Mouse (Mus musculus): Measurements from ENCODE around the gene Pld2. TPM values are rescaled to one million over a fixed set of nuclear protein-coding genes. Genes with fewer than 3 reads are reported as not detected.
A peak's percentile ranks its signal among the peaks of the same experiment; 100 is the strongest.

Pld2 gene
- polyA plus RNA-seq, 1 experiment: 4.0 TPM

DNA sequence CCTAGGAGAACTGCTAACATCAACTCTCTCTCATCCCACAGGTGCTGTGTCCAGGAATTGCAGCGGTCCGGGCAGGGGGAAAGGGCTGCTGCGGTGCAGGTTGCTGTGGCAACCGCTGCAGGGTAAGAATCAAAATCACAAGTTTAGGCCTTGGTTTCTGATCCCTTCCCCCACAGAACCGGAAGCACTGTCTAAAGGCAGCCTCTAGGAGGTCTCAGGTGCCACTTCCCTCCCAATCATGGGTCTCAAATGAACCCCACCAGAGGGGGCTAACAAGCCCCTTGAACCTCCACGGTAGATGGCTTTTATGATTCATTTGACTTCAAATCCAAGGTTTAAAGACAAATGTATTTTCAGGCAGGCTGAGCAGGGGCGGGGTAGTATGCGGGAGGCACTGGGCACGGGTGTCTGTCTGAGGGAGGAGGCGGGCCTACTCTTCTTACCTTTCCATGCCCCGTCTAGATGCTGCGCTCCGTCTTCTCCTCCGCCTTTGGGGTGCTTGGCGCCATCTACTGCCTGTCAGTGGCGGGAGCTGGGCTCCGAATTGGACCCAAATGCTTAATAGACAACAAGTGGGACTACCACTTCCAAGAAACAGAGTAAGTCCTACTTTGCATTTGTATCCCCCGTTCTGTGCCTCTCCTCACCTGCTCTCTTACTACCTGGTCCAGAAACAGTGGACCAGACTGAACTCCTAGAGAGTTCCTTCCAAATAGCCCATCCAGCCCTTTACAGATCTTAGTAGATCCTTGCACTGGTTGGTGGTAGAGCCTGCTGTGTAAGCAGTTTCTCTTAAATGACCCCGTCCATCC is 29.9 kb upstream of the Pld2 start:
- no peak for TF ChIP-seq POLR2A (IDR thresholded peaks at IDR 0.05; ENCODE audit: borderline replicate concordance, control insufficient read depth, low read depth, low read length)
- TF ChIP-seq CTCF (IDR thresholded peaks at IDR 0.05; ENCODE audit: control insufficient read depth, insufficient read depth, low read length): peak; percentile 71
- H3K4me1 ChIP-seq (ENCODE audit: control insufficient read depth, insufficient read depth, low read length): no peaks in the 10 kb centered on the region
- 16% methylated on average over 19 of the region's 19 CpGs for WGBS
- no peak overlapping the region for H3K27ac ChIP-seq (ENCODE audit: control insufficient read depth, insufficient read depth, low read depth, low read length, poor library complexity)
- H3K4me3 ChIP-seq (replicated peaks; ENCODE audit: control insufficient read depth, low read depth, low read length): no peak overlapping the region

DNA sequence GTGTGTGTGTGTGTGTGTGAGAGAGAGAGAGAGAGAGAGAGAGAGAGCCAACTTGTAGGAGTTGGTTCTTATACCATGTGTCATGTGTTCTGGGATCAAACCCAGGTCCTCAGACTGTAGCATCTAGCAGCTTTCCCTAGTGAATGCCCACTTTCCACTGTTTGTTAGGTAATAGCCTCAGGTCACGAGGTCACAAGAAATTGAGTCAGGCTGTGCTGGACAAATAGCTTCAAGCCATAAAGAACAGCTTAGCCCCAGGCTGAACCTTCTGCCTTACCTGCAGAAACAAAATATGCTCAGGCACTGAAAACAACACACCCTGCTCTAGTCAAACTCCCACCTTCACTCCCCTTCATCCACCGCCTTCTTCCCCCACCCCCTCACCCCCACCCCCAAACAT is 28.6 kb upstream of the Pld2 start:
- Histone ChIP-seq H3K4me1 (ENCODE audit: control insufficient read depth, insufficient read depth, low read length) (no peaks in the 10 kb centered on the region), H3K4me3 (replicated peaks; ENCODE audit: control insufficient read depth, low read depth, low read length) (no peak overlapping the region), H3K27ac (ENCODE audit: control insufficient read depth, insufficient read depth, low read depth, low read length, poor library complexity) (no peak overlapping the region)
- 69% methylated on average over 2 of the region's 2 CpGs for WGBS
- TF ChIP-seq CTCF (IDR thresholded peaks at IDR 0.05; ENCODE audit: control insufficient read depth, insufficient read depth, low read length): no peak
- no peak for TF ChIP-seq POLR2A (IDR thresholded peaks at IDR 0.05; ENCODE audit: borderline replicate concordance, control insufficient read depth, low read depth, low read length)

DNA sequence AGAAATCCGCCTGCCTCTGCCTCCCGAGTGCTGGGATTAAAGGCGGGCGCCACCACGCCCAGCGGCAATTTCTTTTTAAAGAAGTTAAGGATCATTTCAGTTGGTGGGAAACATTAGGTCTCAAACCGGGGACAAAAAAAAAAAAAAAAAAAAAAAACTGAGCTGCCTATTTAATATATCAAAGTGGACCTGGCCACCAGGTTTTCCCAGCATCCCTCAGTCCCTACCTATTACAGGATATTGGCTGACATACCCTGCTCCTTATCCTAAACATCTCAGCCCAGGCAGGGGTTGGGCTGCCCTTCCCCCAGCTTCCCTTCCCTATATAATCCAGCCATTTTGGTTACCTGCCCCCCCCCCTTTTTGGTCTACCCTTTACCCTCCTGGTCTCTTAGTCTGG is 28.0 kb upstream of the Pld2 start:
- Histone ChIP-seq H3K4me3 (replicated peaks; ENCODE audit: control insufficient read depth, low read depth, low read length) (no peak overlapping the region), H3K27ac (ENCODE audit: control insufficient read depth, insufficient read depth, low read depth, low read length, poor library complexity) (no peak overlapping the region), H3K4me1 (ENCODE audit: control insufficient read depth, insufficient read depth, low read length) (no peaks in the 10 kb centered on the region)
- no peak for TF ChIP-seq POLR2A (IDR thresholded peaks at IDR 0.05; ENCODE audit: borderline replicate concordance, control insufficient read depth, low read depth, low read length)
- no peak for TF ChIP-seq CTCF (IDR thresholded peaks at IDR 0.05; ENCODE audit: control insufficient read depth, insufficient read depth, low read length)
- WGBS: 76% methylated on average over 7 of the region's 7 CpGs

DNA sequence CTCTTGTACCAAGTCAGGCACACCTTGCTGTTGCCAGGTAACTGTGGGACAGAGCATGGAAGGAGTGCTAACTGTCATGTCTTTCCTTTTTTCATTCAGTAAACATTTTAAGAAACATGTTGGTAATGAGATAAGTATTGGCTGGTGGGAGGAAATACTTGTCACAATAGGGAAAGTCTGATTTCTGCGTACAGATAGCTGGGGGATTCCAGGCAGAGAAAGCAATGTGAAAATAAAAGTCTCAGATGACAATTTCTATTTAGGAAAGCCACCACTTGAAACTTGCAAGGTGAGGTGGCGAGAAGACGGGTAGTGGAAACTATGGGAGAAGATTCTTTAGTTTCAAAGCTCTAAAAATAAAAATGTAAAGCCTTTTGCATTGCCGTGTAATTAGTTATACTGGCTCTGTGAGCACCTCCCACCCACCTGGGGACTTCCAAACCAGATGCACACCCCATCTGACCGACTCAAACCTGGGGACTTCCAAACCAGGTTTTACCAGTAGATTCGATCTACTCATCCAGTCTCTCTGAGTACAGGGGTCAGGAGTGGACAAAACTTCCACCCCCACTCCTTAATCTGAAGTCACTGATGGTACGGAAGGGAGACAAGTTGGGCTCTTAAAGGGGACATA is 27.0 kb upstream of the Pld2 start:
- Histone ChIP-seq H3K4me1 (ENCODE audit: control insufficient read depth, insufficient read depth, low read length) (no peaks in the 10 kb centered on the region), H3K4me3 (replicated peaks; ENCODE audit: control insufficient read depth, low read depth, low read length) (no peak overlapping the region), H3K27ac (ENCODE audit: control insufficient read depth, insufficient read depth, low read depth, low read length, poor library complexity) (no peak overlapping the region)
- WGBS: 63% methylated on average over 7 of the region's 7 CpGs
- TF ChIP-seq POLR2A (IDR thresholded peaks at IDR 0.05; ENCODE audit: borderline replicate concordance, control insufficient read depth, low read depth, low read length) (no peak), CTCF (IDR thresholded peaks at IDR 0.05; ENCODE audit: control insufficient read depth, insufficient read depth, low read length) (no peak)

DNA sequence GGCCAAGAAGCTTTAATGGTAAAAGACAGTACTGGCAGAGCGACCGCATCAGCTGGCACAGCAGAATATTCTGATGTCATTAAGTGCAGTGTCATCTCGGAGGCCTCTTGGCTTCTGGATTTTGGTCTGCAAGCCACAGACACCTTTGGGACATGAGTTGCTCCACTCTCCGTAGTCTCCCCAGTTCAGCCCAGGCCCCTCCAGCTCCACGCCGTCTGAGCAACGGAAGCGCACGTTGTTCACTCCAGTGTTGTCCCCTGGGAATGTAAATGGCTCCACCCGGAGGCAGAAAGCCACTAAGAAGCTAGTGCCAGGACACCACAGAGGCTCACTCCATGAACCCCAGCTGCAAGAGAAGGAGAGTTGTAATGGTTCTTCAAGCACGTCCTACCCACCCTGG is 26.3 kb upstream of the Pld2 start:
- WGBS: 66% methylated on average over 11 of the region's 11 CpGs
- TF ChIP-seq POLR2A (IDR thresholded peaks at IDR 0.05; ENCODE audit: borderline replicate concordance, control insufficient read depth, low read depth, low read length) (no peak), CTCF (IDR thresholded peaks at IDR 0.05; ENCODE audit: control insufficient read depth, insufficient read depth, low read length) (no peak)
- Histone ChIP-seq H3K27ac (ENCODE audit: control insufficient read depth, insufficient read depth, low read depth, low read length, poor library complexity) (no peak overlapping the region), H3K4me1 (ENCODE audit: control insufficient read depth, insufficient read depth, low read length) (no peaks in the 10 kb centered on the region), H3K4me3 (replicated peaks; ENCODE audit: control insufficient read depth, low read depth, low read length) (no peak overlapping the region)

DNA sequence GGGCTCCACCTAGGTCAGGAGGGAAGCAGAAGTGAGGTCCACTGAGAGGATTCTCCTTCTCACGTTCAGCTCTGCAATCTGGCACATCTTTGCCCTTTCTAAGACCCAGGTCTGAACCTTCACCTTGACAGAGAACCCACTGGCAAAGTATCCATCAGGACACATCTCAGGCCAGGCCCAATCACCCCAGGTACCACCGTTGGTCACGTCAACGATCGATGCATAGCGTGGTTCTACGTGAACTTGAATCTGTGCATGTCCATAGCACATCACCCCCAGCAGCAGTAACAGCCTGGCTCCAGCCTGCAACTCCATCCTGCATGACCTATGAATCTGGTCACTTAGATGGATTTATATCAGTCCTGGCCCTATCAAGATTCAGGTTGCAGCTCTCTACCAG is 25.6 kb upstream of the Pld2 start, which contains the start of gene Vmo1:
Gene Vmo1, minus strand, starts transcription at position 329 of the 400 bp plus-strand sequence.
- no peaks in the 10 kb centered on the region for H3K4me1 ChIP-seq (ENCODE audit: control insufficient read depth, insufficient read depth, low read length)
- TF ChIP-seq POLR2A (IDR thresholded peaks at IDR 0.05; ENCODE audit: borderline replicate concordance, control insufficient read depth, low read depth, low read length): no peak
- no peak for TF ChIP-seq CTCF (IDR thresholded peaks at IDR 0.05; ENCODE audit: control insufficient read depth, insufficient read depth, low read length)
- no peak within 1 kb of the TSS for H3K4me3 ChIP-seq (replicated peaks; ENCODE audit: control insufficient read depth, low read depth, low read length)
- H3K27ac ChIP-seq (ENCODE audit: control insufficient read depth, insufficient read depth, low read depth, low read length, poor library complexity): no peak within 1 kb of the TSS
- 87% methylated on average over 7 of the region's 7 CpGs for WGBS

DNA sequence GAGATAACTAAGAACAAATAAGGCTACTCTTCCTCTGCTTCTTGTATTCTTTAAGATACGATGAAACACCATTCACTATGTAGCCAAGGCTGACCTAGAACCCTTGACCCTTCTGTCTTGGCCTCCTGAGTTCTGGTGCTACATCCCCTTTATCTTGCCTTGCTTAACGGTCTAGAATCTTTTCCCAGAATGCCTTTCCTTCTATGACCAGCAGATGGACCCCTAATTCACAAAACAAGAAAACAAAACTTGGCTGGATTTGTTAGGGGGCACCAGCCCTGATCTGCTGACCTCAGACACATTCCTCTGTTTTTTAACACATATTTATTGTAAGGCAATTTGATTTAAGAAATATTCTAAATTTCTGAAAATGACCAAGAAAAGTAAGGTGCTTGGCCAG is 23.5 kb upstream of the Pld2 start:
- no peak overlapping the region for H3K27ac ChIP-seq (ENCODE audit: control insufficient read depth, insufficient read depth, low read depth, low read length, poor library complexity)
- H3K4me3 ChIP-seq (replicated peaks; ENCODE audit: control insufficient read depth, low read depth, low read length): no peak overlapping the region
- no peaks in the 10 kb centered on the region for H3K4me1 ChIP-seq (ENCODE audit: control insufficient read depth, insufficient read depth, low read length)
- WGBS: 18% methylated on average over 2 of the region's 2 CpGs
- no peak for TF ChIP-seq POLR2A (IDR thresholded peaks at IDR 0.05; ENCODE audit: borderline replicate concordance, control insufficient read depth, low read depth, low read length)
- TF ChIP-seq CTCF (IDR thresholded peaks at IDR 0.05; ENCODE audit: control insufficient read depth, insufficient read depth, low read length): no peak

DNA sequence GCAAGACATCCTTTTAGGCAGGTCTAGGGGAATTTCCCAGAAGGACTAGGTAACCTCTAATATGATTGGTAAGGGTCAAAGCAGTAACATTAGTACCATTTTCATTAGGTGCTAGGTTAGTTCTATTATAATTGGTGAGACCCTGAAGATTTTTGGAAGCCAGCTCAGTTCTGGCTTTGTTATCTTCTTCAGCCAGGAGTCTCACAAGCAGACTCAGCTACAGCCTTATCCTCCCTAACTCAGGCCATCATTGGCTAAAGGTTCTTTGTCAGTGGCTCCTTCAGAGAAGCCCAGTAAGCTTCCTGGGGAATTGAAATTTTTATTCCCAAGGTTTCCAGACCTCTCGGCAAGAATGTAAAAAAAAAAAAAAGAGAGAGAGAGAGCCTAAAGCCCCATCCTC is 21.4 kb upstream of the Pld2 start:
- WGBS: 61% methylated on average over 1 of the region's 1 CpGs
- TF ChIP-seq POLR2A (IDR thresholded peaks at IDR 0.05; ENCODE audit: borderline replicate concordance, control insufficient read depth, low read depth, low read length) (no peak), CTCF (IDR thresholded peaks at IDR 0.05; ENCODE audit: control insufficient read depth, insufficient read depth, low read length) (no peak)
- Histone ChIP-seq H3K4me3 (replicated peaks; ENCODE audit: control insufficient read depth, low read depth, low read length) (no peak overlapping the region), H3K4me1 (ENCODE audit: control insufficient read depth, insufficient read depth, low read length) (no peaks in the 10 kb centered on the region), H3K27ac (ENCODE audit: control insufficient read depth, insufficient read depth, low read depth, low read length, poor library complexity) (no peak overlapping the region)
